ENCODE assay signal across 8 mouse cellular contexts in the genomic region with DNA sequence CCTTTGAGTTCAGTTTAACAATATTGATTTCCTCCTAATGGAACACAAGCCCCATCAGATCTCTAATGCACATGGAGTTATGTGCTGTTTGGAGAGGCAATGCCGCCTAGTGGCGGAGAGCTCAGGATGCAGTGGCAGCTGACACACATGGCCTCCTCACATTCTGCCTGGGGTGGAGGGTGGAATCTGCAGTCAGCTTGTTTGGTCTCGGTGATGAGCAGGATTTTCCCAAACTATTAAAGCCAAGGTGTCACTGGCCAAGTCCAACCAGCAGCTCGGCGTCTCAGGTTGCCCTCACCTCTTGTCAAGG.
DNase-seq lines count a peak whose midpoint lies in the region; ATAC-seq lines count a peak whose summit lies in the region.

No protein-coding gene starts in this region.

- no peak overlapping the region for H3K4me2 ChIP-seq in forebrain, embryonic 11.5 days (ENCODE audit: low read depth, low read length, severe bottlenecking)
- H3K4me2 ChIP-seq in heart, embryonic 16.5 days (ENCODE audit: low read depth, low read length) = peak overlapping the region; percentile 36; the same call in 1 of the 2 replicates

- no peak overlapping the region for H3K27ac ChIP-seq in forebrain, embryonic 11.5 days (ENCODE audit: low read depth, low read length)
- no peak overlapping the region for H3K27ac ChIP-seq in heart, embryonic 16.5 days (ENCODE audit: low read length)

- H3K27me3 ChIP-seq in forebrain, embryonic 11.5 days (ENCODE audit: control insufficient read depth, insufficient read depth, low read length) = no peaks in the 10 kb centered on the region
- no peaks in the 10 kb centered on the region; the same call in 1 of the 2 replicates for H3K27me3 ChIP-seq in heart, embryonic 16.5 days (ENCODE audit: control insufficient read depth, insufficient read depth, low read length)

- WGBS in forebrain, embryonic 11.5 days = 49% methylated on average over 5 of the region's 5 CpGs
- WGBS in heart, embryonic 16.5 days = 33% methylated on average over 5 of the region's 5 CpGs

- H3K9me3 ChIP-seq in forebrain, embryonic 11.5 days (ENCODE audit: control insufficient read depth, low read length) = no peaks in the 10 kb centered on the region
- H3K9me3 ChIP-seq in heart, embryonic 16.5 days (replicated peaks; ENCODE audit: control insufficient read depth, low read length) = no peaks in the 10 kb centered on the region

- H3K9ac ChIP-seq in forebrain, embryonic 11.5 days (ENCODE audit: low read length) = no peak overlapping the region
- no peak overlapping the region for H3K9ac ChIP-seq in heart, embryonic 16.5 days (ENCODE audit: low read length)

- no peak overlapping the region for H3K4me3 ChIP-seq in forebrain, embryonic 11.5 days (ENCODE audit: low read depth, low read length)
- H3K4me3 ChIP-seq in heart, embryonic 16.5 days (ENCODE audit: low read length) = no peak overlapping the region

- ATAC-seq in cerebellum, adult (ENCODE audit: insufficient number of reproducible peaks, low FRiP score, low TSS enrichment) = 0 out of 2 replicates have a peak, but pooled peaks have one; percentile 61
- peak; percentile 61; the same call in 1 of the 2 replicates for ATAC-seq in forebrain, embryonic 11.5 days (replicated peaks; ENCODE audit: low FRiP score)
- no peak for ATAC-seq in heart, embryonic 16.5 days (replicated peaks; ENCODE audit: extremely low read depth, insufficient read depth, low FRiP score)

- no peaks in the 10 kb centered on the region for H3K36me3 ChIP-seq in forebrain, embryonic 11.5 days (ENCODE audit: control insufficient read depth, insufficient read depth, low read length)
- no peaks in the 10 kb centered on the region for H3K36me3 ChIP-seq in heart, embryonic 16.5 days (ENCODE audit: control insufficient read depth, insufficient read depth)

- peaks cover 3% of the 10 kb centered on the region; the same call in 1 of the 2 replicates for H3K4me1 ChIP-seq in forebrain, embryonic 11.5 days (replicated peaks; ENCODE audit: control insufficient read depth, insufficient read depth, low read length)
- peaks cover 9% of the 10 kb centered on the region for H3K4me1 ChIP-seq in heart, embryonic 16.5 days (ENCODE audit: control insufficient read depth, insufficient read depth, low read length)

- no peak for DNase-seq in cerebellum, adult 11-12 months
- DNase-seq in adrenal gland, postnatal 10 days = peak; percentile 67
- DNase-seq in forebrain, embryonic 11.5 days (ENCODE audit: low spot score) = peak; percentile 68
- DNase-seq in layer of hippocampus, adult 11-12 months (ENCODE audit: low spot score) = peak; percentile 72
- DNase-seq in lung, postnatal 10 days = peak; percentile 76
- peak; percentile 59 for DNase-seq in right cerebral cortex, postnatal 4 days
